Mouse (Mus musculus) kidney, embryonic 14.5 days (tissue): Measurements from ENCODE around the gene Kif5c. TPM values are rescaled to one million over a fixed set of nuclear protein-coding genes. Genes with fewer than 3 reads are reported as not detected.

ENCODE experiments used
- ATAC-seq: fragments of 200-750 bp; cut with Nextera tagmentation; 2 replicates; pipeline ENCODE4 v1.8.0; 2017; ENCODE audit warnings: moderate number of reproducible peaks, mild to moderate bottlenecking, moderate TSS enrichment, moderate library complexity; ENCODE audit not compliant: low FRiP score, low TSS enrichment
- H3K27ac ChIP-seq: fragments of 300-500 bp; sonication (generic); 2 replicates; pipeline ENCODE4 v1.5.1; 2014; ENCODE audit warnings: low read depth, mild to moderate bottlenecking, low read length, moderate library complexity, mixed read lengths
- H3K27me3 ChIP-seq: fragments of 300-500 bp; sonication (generic); 2 replicates; pipeline ENCODE4 v1.6.1; 2014; ENCODE audit warnings: mild to moderate bottlenecking, low read length; ENCODE audit not compliant: control insufficient read depth, insufficient read depth
- H3K36me3 ChIP-seq: fragments of 300-500 bp; sonication (generic); 2 replicates; pipeline ENCODE4 v1.6.1; 2014; ENCODE audit warnings: low read length, mixed read lengths; ENCODE audit not compliant: control insufficient read depth, insufficient read depth
- H3K4me1 ChIP-seq: fragments of 300-500 bp; sonication (generic); 2 replicates; pipeline ENCODE4 v1.6.1; 2014; ENCODE audit warnings: low read length, mixed read lengths; ENCODE audit not compliant: control insufficient read depth, insufficient read depth
- H3K4me2 ChIP-seq: fragments of 300-500 bp; sonication (generic); replicated peaks from 2 replicates; pipeline ENCODE4 v1.6.1; 2014; ENCODE audit warnings: low read depth, mild to moderate bottlenecking, low read length
- H3K4me3 ChIP-seq: fragments of 300-500 bp; sonication (generic); 2 replicates; pipeline ENCODE4 v1.5.1; 2014; ENCODE audit warnings: mild to moderate bottlenecking, low read length
- H3K9ac ChIP-seq: fragments of 300-500 bp; sonication (generic); 2 replicates; pipeline ENCODE4 v1.6.1; 2014; ENCODE audit warnings: low read depth, mild to moderate bottlenecking, low read length, moderate library complexity
- H3K9me3 ChIP-seq: fragments of 300-500 bp; sonication (generic); 2 replicates; pipeline ENCODE4 v1.6.1; 2016; ENCODE audit warnings: low read length; ENCODE audit not compliant: control insufficient read depth
- WGBS: fragments of 180-500 bp; shearing (Covaris S2); extraction: QIAGEN DNeasy Blood & Tissue Kit; methylation state at CpG from one replicate; pipeline ENCODE4 v1.1.7; 2014; 5-methylcytosine and 5-hydroxymethylcytosine counted together
- polyA plus RNA-seq: library from polyadenylated mRNA; unstranded; fragments of >200 nt; fragmentation: Nextera tagmentation; extraction: Ambion mirVana; gene quantifications from 2 replicates; pipeline ENCODE4 v1.2.1, GENCODE M21; 2014

Gene Kif5c
- polyA plus RNA-seq, 1 experiment from 2014 or later = 6.6 TPM

- no peak for ATAC-seq
- 75% methylated on average over 6 of the region's 6 CpGs for WGBS
These were observed 11.5 kb downstream of the Kif5c start for GRCm38 (mm10) chr2:49630636-49631035.

GRCm38 (mm10) chr2:49633231-49633630 is 14.1 kb downstream of the Kif5c start:
- Histone ChIP-seq H3K9ac (no peak overlapping the region), H3K36me3 (no peaks in the 10 kb centered on the region), H3K4me2 (no peak overlapping the region), H3K9me3 (no peaks in the 10 kb centered on the region), H3K4me3 (no peak overlapping the region), H3K27ac (no peak overlapping the region), H3K27me3 (no peaks in the 10 kb centered on the region), H3K4me1 (0 out of 2 replicates have a peak, but pooled peaks cover 15% of the 10 kb centered on the region)
- ATAC-seq = no peak
- 52% methylated on average over 9 of the region's 9 CpGs for WGBS

More at GRCm38 (mm10) chr2:49630636-49631035, 11.5 kb downstream of the Kif5c start:
- Histone ChIP-seq H3K4me2 (no peak overlapping the region), H3K9me3 (no peaks in the 10 kb centered on the region), H3K27ac (no peak overlapping the region), H3K4me1 (0 out of 2 replicates have a peak, but pooled peaks cover 15% of the 10 kb centered on the region), H3K27me3 (no peaks in the 10 kb centered on the region), H3K4me3 (no peak overlapping the region), H3K36me3 (no peaks in the 10 kb centered on the region), H3K9ac (no peak overlapping the region)

DNA sequence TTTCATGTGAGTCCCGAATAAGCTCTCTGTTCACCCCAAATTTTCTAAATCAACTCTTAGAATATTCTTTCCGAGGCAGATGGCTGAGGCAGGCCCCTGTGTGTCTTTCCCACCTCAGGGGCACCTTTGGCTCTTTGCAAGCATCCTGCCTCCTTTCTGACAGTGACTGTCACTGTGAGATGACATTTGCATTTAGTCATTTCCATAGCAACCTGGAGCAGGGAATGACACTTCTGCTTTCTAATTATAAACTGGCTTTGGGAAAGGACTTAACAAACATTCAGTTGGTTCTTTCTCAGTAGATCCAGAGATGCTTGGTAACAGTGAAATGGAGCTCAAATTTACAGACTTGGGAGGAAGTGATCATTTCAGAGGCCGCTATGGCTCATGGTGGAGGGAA is 23.7 kb downstream of the Kif5c start:
- H3K27ac ChIP-seq = no peak overlapping the region
- H3K27me3 ChIP-seq = no peaks in the 10 kb centered on the region
- WGBS = 87% methylated on average over 3 of the region's 3 CpGs
- no peaks in the 10 kb centered on the region for H3K36me3 ChIP-seq
- ATAC-seq = no peak
- H3K9me3 ChIP-seq = no peaks in the 10 kb centered on the region
- H3K4me2 ChIP-seq = no peak overlapping the region
- H3K9ac ChIP-seq = no peak overlapping the region
- no peaks in the 10 kb centered on the region for H3K4me1 ChIP-seq
- no peak overlapping the region for H3K4me3 ChIP-seq

DNA sequence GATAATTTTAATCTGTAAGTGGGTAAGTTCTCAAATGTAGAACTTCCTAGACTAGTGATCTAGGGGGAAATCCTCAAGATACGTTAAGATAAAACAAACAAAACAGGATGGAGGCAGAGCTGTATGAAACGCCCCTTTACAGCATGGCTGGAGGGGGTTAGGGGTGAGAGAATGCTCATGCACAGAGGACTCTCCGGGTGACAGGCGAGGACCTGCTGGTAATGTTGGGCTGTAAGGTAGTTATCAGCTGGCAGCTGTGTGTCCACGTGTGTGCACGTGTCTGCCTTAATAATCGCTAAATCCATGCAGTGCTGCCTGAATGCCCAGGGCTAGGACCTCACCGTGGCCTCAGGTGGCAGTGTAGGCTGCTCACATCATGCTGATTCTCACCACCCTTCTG is 24.7 kb downstream of the Kif5c start:
- 90% methylated on average over 8 of the region's 8 CpGs for WGBS
- no peak overlapping the region for H3K27ac ChIP-seq
- H3K27me3 ChIP-seq = no peaks in the 10 kb centered on the region
- H3K9me3 ChIP-seq = no peaks in the 10 kb centered on the region
- ATAC-seq = no peak
- no peak overlapping the region for H3K4me3 ChIP-seq
- H3K4me1 ChIP-seq = no peaks in the 10 kb centered on the region
- no peak overlapping the region for H3K4me2 ChIP-seq
- no peaks in the 10 kb centered on the region for H3K36me3 ChIP-seq
- H3K9ac ChIP-seq = no peak overlapping the region

DNA sequence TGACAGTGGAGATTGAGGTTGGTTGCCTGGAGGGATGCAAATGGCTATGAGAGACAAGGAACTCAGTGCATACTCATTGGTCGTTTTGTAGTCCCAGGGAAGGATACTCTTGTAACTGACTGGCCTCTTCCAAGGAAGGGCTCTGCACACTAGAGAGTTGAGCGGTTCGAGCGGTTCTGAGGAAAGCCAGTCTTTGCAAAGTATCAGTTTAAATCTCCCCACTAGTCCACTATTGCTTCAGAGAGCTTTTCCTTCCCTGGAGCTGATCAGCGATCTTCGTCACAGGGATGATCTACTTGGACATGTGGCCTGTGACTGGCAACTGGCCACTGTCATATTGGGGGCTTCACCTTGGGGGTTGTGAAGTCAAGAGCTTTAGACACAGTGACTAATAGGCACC is 28.5 kb downstream of the Kif5c start:
- no peak for ATAC-seq
- H3K4me3 ChIP-seq = no peak overlapping the region

DNA sequence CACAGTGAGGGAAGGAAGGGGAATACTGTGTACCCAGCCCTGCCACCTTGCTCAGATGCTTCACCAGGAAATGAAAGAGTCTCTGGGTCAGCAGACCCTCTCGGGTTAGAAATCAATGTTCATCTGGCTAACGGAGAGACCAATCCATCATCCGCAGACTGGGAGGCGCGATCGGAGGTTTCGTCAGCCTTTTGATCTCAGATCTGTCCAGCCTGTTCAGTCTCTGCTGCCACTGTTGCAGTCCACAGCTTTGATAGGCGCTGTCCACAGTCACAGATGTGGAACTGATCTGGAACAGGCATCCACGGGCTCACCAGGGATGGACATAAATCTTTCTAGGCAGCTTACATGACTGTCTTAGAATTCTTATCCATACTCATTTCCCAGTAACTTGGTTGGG is 29.2 kb downstream of the Kif5c start:
- Histone ChIP-seq H3K27me3 (no peaks in the 10 kb centered on the region), H3K9ac (no peak overlapping the region), H3K27ac (no peak overlapping the region), H3K4me2 (no peak overlapping the region), H3K4me1 (no peaks in the 10 kb centered on the region), H3K9me3 (no peaks in the 10 kb centered on the region), H3K36me3 (no peaks in the 10 kb centered on the region), H3K4me3 (no peak overlapping the region)
- 37% methylated on average over 9 of the region's 9 CpGs for WGBS
- ATAC-seq = no peak

More for the DNA sequence above, 28.5 kb downstream of the Kif5c start:
- H3K9me3 ChIP-seq = no peaks in the 10 kb centered on the region
- H3K27me3 ChIP-seq = no peaks in the 10 kb centered on the region
- no peak overlapping the region for H3K4me2 ChIP-seq
- no peak overlapping the region for H3K9ac ChIP-seq
- H3K27ac ChIP-seq = no peak overlapping the region
- H3K4me1 ChIP-seq = no peaks in the 10 kb centered on the region
- no peaks in the 10 kb centered on the region for H3K36me3 ChIP-seq
- WGBS = 90% methylated on average over 6 of the region's 6 CpGs

DNA sequence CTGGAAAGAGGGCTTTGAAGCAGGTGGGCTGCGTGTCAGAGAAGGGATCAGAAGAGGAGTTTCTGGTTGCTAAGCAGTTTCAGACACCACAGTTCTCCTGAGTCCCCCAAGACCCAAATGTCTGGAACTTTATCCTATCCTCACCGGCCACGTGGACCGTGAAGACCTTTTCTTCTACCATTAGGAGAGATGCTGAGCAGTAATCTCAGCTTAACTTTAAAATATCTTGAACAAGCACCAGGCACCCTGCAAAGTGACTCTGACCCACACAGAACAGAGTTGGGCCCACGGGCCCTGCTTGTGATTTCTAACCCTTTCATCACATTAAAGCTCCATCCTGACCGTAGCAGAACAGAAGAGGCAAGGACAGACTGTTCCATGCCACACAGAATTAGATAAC is 29.7 kb downstream of the Kif5c start:
- ATAC-seq = no peak
- no peaks in the 10 kb centered on the region for H3K9me3 ChIP-seq
- H3K4me2 ChIP-seq = no peak overlapping the region
- no peak overlapping the region for H3K27ac ChIP-seq
- no peaks in the 10 kb centered on the region for H3K27me3 ChIP-seq
- H3K4me3 ChIP-seq = no peak overlapping the region
- no peaks in the 10 kb centered on the region for H3K36me3 ChIP-seq
- no peak overlapping the region for H3K9ac ChIP-seq
- H3K4me1 ChIP-seq = no peaks in the 10 kb centered on the region
- WGBS = 90% methylated on average over 6 of the region's 6 CpGs

- Histone ChIP-seq H3K9me3 (no peaks in the 10 kb centered on the region), H3K9ac (no peak overlapping the region)
These were observed 30.1 kb downstream of the Kif5c start for GRCm38 (mm10) chr2:49649211-49649610.

DNA sequence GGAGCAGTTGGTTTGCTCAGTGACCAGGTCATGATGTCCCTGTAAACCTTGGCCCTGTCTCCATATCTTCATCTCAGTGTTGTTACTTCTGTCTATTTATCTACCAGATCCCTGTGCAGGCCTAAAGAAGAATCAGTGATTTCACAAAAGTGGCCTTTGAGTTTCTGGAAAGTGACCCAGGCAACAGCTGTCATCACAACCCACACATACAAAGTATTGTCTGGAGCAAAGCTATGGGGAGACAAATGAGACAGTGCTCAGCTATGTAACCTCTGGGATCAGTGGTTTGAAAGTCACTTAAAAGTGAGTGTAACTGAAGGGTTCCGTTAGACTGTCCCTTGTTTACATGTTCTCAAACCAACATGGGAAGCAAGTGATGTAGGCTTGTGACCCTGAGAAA is 32.6 kb downstream of the Kif5c start:
- ATAC-seq = no peak
- Histone ChIP-seq H3K9me3 (no peaks in the 10 kb centered on the region), H3K4me1 (no peaks in the 10 kb centered on the region), H3K27me3 (no peaks in the 10 kb centered on the region), H3K36me3 (no peaks in the 10 kb centered on the region), H3K4me3 (no peak overlapping the region), H3K4me2 (no peak overlapping the region), H3K27ac (no peak overlapping the region), H3K9ac (no peak overlapping the region)
- 86% methylated on average over 1 of the region's 1 CpGs for WGBS

More at GRCm38 (mm10) chr2:49649211-49649610, 30.1 kb downstream of the Kif5c start:
- Histone ChIP-seq H3K27me3 (no peaks in the 10 kb centered on the region), H3K4me2 (no peak overlapping the region), H3K4me1 (no peaks in the 10 kb centered on the region), H3K36me3 (no peaks in the 10 kb centered on the region), H3K4me3 (no peak overlapping the region), H3K27ac (no peak overlapping the region)
- 90% methylated on average over 10 of the region's 10 CpGs for WGBS
- ATAC-seq = no peak
